Mouse (Mus musculus) forebrain, embryonic 10.5 days (tissue): ENCODE results near the gene Lmna. TPM values are rescaled to one million over a fixed set of nuclear protein-coding genes. Genes with fewer than 3 reads are reported as not detected.

Experiments used
- DNase-seq: peaks from one replicate; pipeline ENCODE4 v3.0.0-alpha.2; 2017; ENCODE audit warnings: low spot score; ENCODE audit errors: extremely low spot score
- H3K27ac ChIP-seq: fragments of 300-500 bp; sonication (generic); 2 replicates; pipeline ENCODE4 v1.5.1; 2016; ENCODE audit warnings: mild to moderate bottlenecking
- H3K27me3 ChIP-seq: fragments of 300-500 bp; sonication (generic); 2 replicates; pipeline ENCODE4 v1.6.1; 2016; ENCODE audit warnings: mild to moderate bottlenecking; ENCODE audit not compliant: poor library complexity, severe bottlenecking
- H3K36me3 ChIP-seq: fragments of 300-500 bp; sonication (generic); replicated peaks from 2 replicates; pipeline ENCODE4 v1.6.1; 2016; ENCODE audit warnings: mild to moderate bottlenecking, moderate library complexity
- H3K4me1 ChIP-seq: fragments of 300-500 bp; sonication (generic); 2 replicates; pipeline ENCODE4 v1.6.1; 2016
- H3K4me3 ChIP-seq: fragments of 300-500 bp; sonication (generic); 2 replicates; pipeline ENCODE4 v1.5.1; 2016; ENCODE audit warnings: mild to moderate bottlenecking, moderate library complexity
- H3K9me3 ChIP-seq: fragments of 300-500 bp; sonication (generic); 2 replicates; pipeline ENCODE4 v1.6.1; 2016; ENCODE audit warnings: mild to moderate bottlenecking, moderate library complexity
- WGBS: fragments of 180-500 bp; shearing (Covaris S2); methylation state at CpG from one replicate; pipeline ENCODE4 v1.1.7; 2016; 5-methylcytosine and 5-hydroxymethylcytosine counted together
- polyA plus RNA-seq: library from polyadenylated mRNA; unstranded; fragments of >200 nt; fragmentation: Nextera tagmentation; extraction: Ambion mirVana; gene quantifications from 2 replicates; pipeline ENCODE4 v1.2.1, GENCODE M21; 2016

The Lmna gene
- polyA plus RNA-seq, 1 experiment from 2014 or later: 11.6 TPM

DNA sequence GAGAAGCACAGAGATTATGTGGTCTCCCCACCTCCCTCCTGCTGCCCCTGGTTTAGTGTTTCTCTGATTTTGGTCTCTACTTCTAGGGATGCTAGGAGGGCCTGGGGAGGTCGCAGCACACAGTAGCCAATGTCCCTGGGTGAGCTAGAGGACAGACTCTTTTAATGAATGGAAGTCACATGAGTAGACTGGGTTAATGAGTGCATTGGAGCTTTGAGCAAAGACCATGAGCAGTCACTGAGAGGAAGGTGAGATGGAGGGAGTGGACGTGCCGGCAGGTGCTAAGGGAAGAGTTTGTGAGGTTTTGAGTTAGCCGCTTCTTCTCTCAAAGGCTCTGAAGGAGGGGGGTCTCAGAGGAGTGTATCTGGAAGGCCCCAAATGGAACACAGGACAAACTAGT, 25.8 kb upstream of the Lmna start:
- Histone ChIP-seq H3K9me3 (no peaks in the 10 kb centered on the region), H3K36me3 (peaks cover 62% of the 10 kb centered on the region), H3K27ac (peak overlapping the region; percentile 99), H3K4me3 (peak overlapping the region; percentile 93), H3K27me3 (no peaks in the 10 kb centered on the region), H3K4me1 (peaks cover 81% of the 10 kb centered on the region)
- WGBS: 43% methylated on average over 4 of the region's 4 CpGs
- no peak for DNase-seq

DNA sequence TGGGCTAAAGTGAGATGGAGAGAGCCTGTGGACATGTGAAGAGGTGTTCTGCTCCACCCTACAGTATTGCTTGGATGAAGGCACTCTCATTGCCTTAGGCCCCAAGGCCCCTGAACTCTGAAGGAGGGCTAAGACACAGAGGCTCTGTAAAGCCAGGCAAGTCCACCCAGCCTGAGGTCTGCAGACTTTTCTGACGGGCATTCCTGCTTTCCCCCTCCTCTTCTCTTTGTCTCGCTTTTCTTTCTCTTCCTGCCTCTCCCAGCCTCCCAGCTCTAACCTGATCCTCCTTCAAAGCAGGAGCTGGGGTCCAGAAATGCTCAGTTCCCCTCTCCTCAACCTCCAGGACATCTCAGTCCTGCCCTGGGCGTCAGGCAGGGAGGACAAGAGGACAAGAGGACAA, 25.2 kb upstream of the Lmna start:
- DNase-seq: no peak
- Histone ChIP-seq H3K36me3 (peaks cover 57% of the 10 kb centered on the region), H3K9me3 (no peaks in the 10 kb centered on the region), H3K27ac (peak overlapping the region; percentile 99), H3K27me3 (no peaks in the 10 kb centered on the region), H3K4me1 (peaks cover 81% of the 10 kb centered on the region), H3K4me3 (peak overlapping the region; percentile 93)
- WGBS: 10% methylated on average over 3 of the region's 3 CpGs

DNA sequence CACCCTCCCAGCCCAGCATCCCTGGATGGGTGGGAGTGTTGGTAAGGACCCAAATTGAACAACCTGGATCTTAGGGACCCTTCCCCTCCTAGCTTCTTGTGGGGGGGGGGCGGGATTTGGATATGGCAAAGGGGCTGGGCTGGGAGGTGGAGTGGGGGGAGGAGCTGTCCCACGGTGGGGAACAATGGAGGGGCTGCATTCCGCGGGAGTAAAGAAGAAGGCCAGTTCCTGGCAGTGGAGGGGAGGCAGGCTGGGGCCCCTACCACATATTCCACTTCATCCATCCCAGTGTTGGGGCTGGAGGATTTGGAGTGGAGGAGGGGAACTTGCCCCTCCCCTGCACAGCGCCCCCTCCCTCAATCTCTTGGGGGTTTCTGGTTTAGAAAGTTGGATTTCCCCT, 23.9 kb upstream of the Lmna start:
- peaks cover 82% of the 10 kb centered on the region for H3K4me1 ChIP-seq
- 1% methylated on average over 5 of the region's 5 CpGs for WGBS
- no peak for DNase-seq

DNA sequence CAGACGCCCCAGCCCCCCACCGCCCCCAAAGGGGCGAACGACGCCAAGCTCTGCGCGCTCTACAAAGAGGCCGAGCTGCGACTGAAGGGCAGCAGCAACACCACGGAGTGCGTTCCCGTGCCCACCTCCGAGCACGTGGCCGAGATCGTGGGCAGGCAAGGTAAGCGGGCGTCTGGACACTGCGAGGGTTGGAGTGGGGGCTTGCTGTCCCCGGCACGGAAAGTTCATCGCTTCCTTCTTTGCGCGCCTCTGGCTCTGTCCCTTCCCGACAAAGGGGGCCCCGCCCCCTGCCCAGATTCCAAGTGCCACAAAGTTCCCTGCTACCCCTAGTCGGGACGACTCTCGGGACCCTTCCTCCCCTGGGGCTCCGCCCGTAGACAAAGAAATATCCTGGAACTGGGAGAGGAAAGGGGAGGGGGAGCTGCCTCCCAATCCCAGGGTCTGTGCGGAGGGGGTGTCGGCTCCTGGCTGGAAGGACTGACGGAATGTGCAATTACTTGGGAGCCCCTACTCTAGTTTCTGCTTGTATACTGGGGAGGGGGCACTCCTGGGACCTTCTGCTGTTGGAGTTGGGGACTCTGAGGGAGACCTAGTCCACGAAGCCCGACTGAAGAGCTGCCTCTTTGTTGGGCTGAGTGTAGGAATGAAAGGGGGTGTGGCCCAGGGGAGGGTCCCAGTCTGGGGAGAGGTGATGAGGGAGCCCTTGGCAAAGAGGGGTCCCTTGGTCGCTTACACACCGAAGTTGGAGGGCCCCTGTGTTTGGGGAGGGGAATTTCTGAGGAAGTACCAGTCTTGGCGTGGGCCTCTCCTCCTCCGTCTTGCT, 23.1 kb upstream of the Lmna start:
- 0% methylated on average over 40 of the region's 40 CpGs for WGBS
- no peaks in the 10 kb centered on the region for H3K9me3 ChIP-seq
- H3K4me1 ChIP-seq: peaks cover 82% of the 10 kb centered on the region
- DNase-seq: peak; percentile 77
- no peaks in the 10 kb centered on the region for H3K27me3 ChIP-seq
- peaks cover 44% of the 10 kb centered on the region for H3K36me3 ChIP-seq
- H3K27ac ChIP-seq: peak overlapping the region; percentile 99
- H3K4me3 ChIP-seq: peak overlapping the region; percentile 93

More for the DNA sequence above, 23.9 kb upstream of the Lmna start:
- no peaks in the 10 kb centered on the region for H3K27me3 ChIP-seq
- peak overlapping the region; percentile 93 for H3K4me3 ChIP-seq
- no peaks in the 10 kb centered on the region for H3K9me3 ChIP-seq
- H3K27ac ChIP-seq: peak overlapping the region; percentile 99
- peaks cover 51% of the 10 kb centered on the region for H3K36me3 ChIP-seq

DNA sequence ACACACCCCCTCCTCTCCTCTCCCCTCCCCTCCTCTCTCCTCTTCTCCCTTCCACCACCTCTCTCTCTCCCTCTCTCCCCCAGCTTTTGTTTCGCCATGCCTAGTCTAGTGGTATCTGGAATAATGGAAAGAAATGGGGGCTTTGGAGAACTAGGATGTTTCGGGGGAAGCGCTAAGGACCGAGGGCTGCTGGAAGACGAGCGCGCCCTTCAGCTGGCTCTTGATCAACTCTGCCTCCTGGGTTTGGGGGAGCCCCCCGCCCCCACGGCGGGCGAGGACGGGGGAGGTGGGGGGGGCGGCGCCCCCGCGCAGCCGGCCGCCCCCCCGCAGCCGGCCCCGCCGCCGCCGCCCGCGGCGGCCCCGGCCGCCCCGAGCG, 22.5 kb upstream of the Lmna start, which contains the start of gene Mex3a:
Gene Mex3a (plus strand): TSS at position 97 of the 376 bp plus-strand sequence.
- WGBS: 1% methylated on average over 28 of the region's 31 CpGs
- Histone ChIP-seq H3K36me3 (peaks cover 42% of the 10 kb centered on the region), H3K4me3 (peak within 1 kb of the TSS; percentile 93), H3K27me3 (no peaks in the 10 kb centered on the region), H3K27ac (peak within 1 kb of the TSS; percentile 99), H3K9me3 (no peaks in the 10 kb centered on the region), H3K4me1 (peaks cover 82% of the 10 kb centered on the region)
- no peak for DNase-seq

DNA sequence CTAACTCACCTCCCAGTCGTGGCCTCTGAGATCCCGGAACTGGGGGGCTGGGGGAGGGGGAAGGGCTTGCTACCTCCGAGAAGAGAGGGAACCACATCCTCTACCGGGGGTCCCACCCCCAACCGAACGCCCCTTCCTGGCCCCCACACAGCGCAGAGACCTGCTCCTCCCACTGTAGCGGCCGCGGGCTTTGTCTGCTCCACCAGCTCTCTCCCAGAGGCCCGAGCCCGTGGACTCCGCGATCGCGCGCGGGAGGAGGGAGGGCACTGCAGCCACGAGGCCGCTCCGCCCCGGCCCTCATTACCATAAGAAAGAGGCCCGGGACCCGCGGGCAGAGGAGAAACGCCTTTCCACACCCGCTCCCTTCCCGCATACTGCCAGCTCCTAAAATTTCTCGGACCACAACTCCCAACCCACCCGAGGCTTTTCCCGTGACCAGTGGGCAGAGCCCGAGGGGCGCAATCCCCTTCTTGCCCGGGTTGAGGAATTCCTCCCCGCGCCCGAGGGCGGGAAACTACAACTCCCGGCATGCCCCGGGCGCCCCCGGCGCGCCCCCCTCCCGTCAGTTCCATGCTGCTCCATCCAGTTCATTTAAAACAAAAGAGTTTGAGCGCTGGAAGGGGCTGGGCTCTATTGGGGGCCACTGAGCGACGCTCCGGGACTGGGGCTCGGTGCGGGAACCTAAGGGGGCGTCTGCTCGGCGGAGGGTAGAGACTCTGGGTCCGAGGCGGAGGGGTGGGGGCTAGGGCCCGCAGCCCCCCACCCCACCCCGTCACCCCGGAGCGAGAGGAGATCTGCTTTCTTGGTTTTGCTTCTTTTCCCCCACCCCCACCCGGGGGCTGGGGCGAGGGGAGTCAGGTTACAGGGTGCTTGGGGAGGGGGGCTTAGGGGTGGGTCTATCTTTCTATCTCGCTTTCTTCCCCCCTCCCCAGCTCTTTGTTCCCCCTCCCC, 21.9 kb upstream of the Lmna start:
- H3K4me1 ChIP-seq: peaks cover 82% of the 10 kb centered on the region

DNA sequence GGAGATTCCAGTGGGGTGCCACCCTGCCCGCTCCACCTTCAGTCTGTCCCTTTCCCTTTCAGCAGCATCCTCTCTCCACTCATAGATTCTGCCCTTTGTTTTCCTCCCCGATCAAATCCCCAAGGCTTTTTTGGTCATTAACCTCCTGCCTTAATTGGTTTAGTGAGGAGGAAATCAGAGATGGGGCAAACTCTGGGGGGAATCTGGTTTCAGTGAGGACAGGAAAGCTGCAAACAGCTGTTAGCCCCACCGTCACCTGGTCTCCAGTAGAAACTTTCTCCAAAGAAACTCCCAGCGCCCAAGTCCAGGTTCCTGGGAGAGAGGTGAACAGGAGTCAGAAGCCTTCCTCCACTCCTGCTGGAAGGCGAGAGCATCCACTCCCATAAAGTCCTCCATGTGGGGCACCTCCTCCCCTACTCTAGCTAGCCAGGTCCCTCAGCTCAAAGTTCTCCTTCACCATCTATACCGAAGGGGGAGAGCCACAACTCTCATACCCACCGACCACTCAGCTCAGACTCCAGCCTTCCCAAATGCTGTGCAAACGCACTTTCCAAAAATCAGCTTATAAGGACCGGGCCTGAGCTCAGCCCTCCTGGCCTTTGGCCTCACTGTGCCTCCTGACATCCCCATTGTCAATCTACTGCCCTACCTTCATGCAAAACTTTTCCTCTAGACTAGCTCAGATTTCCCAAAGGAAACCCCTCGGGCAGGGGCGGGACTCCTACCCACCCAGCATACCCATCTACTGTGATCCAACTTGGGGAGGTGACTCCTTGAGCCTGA, 20.5 kb upstream of the Lmna start:
- Histone ChIP-seq H3K36me3 (peaks cover 25% of the 10 kb centered on the region), H3K27me3 (no peaks in the 10 kb centered on the region), H3K4me1 (peaks cover 81% of the 10 kb centered on the region), H3K4me3 (peak overlapping the region; percentile 93), H3K9me3 (no peaks in the 10 kb centered on the region), H3K27ac (peak overlapping the region; percentile 99)
- WGBS: 2% methylated on average over 11 of the region's 11 CpGs
- DNase-seq: no peak

More for the DNA sequence above, 21.9 kb upstream of the Lmna start:
- DNase-seq: peak; percentile 93
- Histone ChIP-seq H3K27me3 (no peaks in the 10 kb centered on the region), H3K4me3 (peak overlapping the region; percentile 93), H3K27ac (peak overlapping the region; percentile 99), H3K9me3 (no peaks in the 10 kb centered on the region), H3K36me3 (peaks cover 36% of the 10 kb centered on the region)
- WGBS: under 1% methylated on average over 62 of the region's 63 CpGs

DNA sequence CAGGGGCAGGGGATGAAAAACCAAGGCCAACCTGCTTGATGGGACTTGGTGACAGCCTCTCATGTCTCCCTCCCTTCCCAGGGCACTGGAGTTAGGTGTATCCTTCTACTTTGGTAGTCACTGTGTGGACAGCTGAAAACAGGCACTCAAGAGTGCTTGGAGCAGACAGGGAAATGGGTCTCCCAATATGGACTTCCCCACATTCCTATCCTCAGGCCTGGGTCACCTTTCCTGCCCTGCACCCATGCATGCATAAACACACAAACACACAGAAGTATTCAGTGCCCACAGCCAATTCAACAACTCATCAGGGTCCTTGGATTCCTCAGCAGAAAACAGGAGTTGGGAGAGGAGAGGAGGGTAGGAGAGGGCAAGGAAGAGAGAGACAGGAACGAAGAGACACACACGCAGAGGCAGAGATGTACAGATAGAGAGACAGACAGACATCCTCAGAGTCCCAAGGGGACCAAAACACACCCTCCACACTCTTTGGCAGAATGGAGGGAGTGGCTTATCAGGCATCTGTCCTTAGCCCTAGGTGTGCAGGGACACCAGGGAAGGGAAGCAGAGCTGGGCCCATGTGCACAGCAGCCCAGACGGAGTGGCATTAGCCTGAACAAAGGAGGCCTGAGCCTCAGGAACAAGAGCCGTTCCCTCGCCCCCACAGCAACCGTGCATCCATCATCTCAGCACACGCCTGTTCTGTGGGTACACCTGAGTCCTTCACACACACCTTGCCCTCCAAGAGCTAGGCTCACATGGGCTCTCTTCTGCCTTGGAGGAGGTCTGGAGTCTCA, 19.6 kb upstream of the Lmna start:
- 32% methylated on average over 7 of the region's 7 CpGs for WGBS
- DNase-seq: no peak
- Histone ChIP-seq H3K9me3 (no peaks in the 10 kb centered on the region), H3K4me3 (peak overlapping the region; percentile 93), H3K27me3 (no peaks in the 10 kb centered on the region), H3K27ac (peak overlapping the region; percentile 99), H3K4me1 (peaks cover 72% of the 10 kb centered on the region), H3K36me3 (peaks cover 25% of the 10 kb centered on the region)

DNA sequence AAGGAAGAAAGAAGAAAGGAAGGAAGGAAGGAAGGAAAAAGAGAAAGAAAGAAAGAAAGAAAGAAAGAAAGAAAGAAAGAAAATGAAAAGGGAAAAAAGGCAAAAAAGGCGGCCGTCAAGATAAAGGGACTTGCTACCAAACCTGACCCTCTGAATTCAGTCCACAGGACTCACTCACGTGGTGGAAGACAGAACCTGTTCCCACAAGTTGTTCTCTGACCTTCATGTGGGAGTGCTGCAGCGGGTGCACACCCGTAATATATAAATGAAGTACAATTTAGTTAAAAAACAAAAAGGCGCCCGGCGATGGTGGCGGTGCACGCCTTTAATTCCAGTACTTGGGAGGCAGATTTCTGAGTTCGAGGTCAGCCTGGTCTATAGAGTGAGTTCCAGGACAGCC, 18.9 kb upstream of the Lmna start:
- Histone ChIP-seq H3K27ac (no peak overlapping the region), H3K4me1 (peaks cover 64% of the 10 kb centered on the region), H3K36me3 (peaks cover 25% of the 10 kb centered on the region), H3K27me3 (no peaks in the 10 kb centered on the region), H3K9me3 (no peaks in the 10 kb centered on the region), H3K4me3 (peak overlapping the region; percentile 93; the same call in 1 of the 2 replicates)
- no peak for DNase-seq
- WGBS: 87% methylated on average over 11 of the region's 11 CpGs

DNA sequence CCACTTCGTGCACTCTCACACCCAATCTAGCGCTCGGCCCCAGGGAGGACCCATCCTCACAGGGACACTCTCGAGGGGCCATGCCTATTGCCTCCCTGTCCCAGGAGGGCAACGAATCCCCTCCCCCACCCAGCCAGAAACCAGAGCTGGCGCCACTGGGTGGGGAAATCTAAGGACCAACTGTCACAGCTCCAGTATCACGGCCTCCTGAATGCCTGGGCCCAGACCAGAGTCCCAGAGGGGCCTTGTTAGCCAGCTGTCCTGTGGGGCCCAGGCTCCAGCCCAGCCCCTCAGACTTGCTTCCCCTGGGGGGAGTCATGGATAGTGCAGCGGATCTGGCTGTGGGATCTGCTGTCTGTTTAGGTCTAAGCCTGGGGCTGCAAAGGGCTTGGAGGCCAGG, 17.8 kb upstream of the Lmna start:
- Histone ChIP-seq H3K9me3 (no peaks in the 10 kb centered on the region), H3K4me3 (peak overlapping the region; percentile 93), H3K27ac (peak overlapping the region; percentile 80), H3K4me1 (peaks cover 64% of the 10 kb centered on the region), H3K27me3 (no peaks in the 10 kb centered on the region), H3K36me3 (peaks cover 34% of the 10 kb centered on the region)
- WGBS: 32% methylated on average over 8 of the region's 8 CpGs
- DNase-seq: no peak

DNA sequence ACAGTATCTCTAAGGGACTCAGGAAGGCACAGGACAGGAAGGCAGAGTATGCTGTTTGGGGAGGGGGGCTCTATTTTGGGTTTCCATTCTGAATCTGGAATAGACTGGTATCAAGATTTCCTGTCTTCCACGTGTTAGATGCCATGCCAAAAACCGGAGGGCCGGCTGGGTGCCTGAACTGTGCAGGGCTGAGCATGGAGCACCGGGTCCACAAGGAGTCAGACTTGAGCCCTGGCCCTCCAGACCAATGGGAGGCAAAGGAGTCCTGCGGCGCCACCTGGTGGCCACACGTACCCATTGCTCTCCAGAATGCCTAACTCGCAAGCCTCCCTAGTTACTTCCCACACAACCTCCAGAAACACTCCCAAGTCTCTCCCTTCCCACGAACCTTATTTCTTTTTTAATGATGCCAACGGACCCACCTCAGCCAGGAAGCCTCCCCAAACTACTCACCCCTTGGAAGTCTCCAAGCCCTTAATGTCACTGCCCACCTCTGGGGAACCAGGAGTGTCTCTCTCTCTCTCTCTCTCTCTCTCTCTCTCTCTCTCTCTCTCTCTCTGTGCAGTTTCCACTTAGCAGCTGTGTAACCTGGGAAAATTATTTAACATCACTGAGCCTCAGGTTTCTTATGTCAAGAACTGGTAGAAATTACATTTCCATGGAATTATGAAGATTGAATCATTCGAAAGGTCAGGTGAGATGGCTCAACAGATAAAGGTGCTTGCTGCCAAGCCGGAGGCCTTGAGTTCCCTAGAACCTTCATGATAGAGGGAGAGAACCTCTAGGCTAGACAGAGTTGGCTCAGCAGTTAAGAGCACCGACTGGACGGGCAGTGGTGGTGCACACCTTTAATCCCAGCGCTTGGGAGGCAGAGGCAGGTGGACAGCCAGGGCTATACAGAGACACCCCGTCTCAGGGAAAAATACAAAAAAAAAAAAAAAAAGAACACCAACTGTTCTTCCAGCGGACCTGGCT, 16.7 kb upstream of the Lmna start:
- Histone ChIP-seq H3K36me3 (peaks cover 38% of the 10 kb centered on the region), H3K27me3 (no peaks in the 10 kb centered on the region), H3K27ac (peak overlapping the region; percentile 51; the same call in 1 of the 2 replicates), H3K4me3 (peak overlapping the region; percentile 29; the same call in 1 of the 2 replicates), H3K4me1 (peaks cover 68% of the 10 kb centered on the region), H3K9me3 (no peaks in the 10 kb centered on the region)
- peak; percentile 91 for DNase-seq
- 36% methylated on average over 17 of the region's 17 CpGs for whole genome bisulfite sequencing
